Mouse (Mus musculus) CH12.LX (cell line): ENCODE measurements around the gene Slc10a7.

ENCODE experiments used
- CTCF ChIP-seq, 2 experiments: IDR thresholded peaks in 1 of 2; conservative IDR thresholded peaks in 1 of 2; 2 replicates each; pipeline ENCODE4 v1.5.1; 2011 to 2012; ENCODE audit warnings: low read depth in 2 of 2, low read length in 2 of 2, improper control_type of control experiment in 1 of 2, inconsistent platforms in 1 of 2, mild to moderate bottlenecking in 1 of 2, moderate library complexity in 1 of 2
- E2F4 ChIP-seq: IDR thresholded peaks from 2 replicates; pipeline ENCODE4 v1.6.1; 2011; ENCODE audit warnings: low read depth, low read length, improper control_type of control experiment; ENCODE audit not compliant: insufficient replicate concordance
- MAX ChIP-seq: IDR thresholded peaks from 2 replicates; pipeline ENCODE4 v1.6.1; 2011; ENCODE audit warnings: low read length, improper control_type of control experiment
- POLR2A ChIP-seq: IDR thresholded peaks from 2 replicates; pipeline ENCODE4 v1.6.1; 2011; ENCODE audit warnings: low read depth, mild to moderate bottlenecking, improper control_type of control experiment, low read length

- TF ChIP-seq POLR2A (no peak), MAX (no peak), CTCF (conservative IDR thresholded peaks at IDR 0.05 in 1 of 2, IDR thresholded peaks at IDR 0.05 in 1 of 2; ENCODE audit: low read depth in 2 of 2, low read length in 2 of 2) (no peak), E2F4 (no peak)
Observed at GRCm38 (mm10) chr8:78732995-78733512, 223.9 kb downstream of the Slc10a7 start.
